Mouse (Mus musculus): ENCODE measurements around the gene Cc2d2a. TPM values are rescaled to one million over a fixed set of nuclear protein-coding genes. Genes with fewer than 3 reads are reported as not detected.

Gene Cc2d2a
- polyA plus RNA-seq, 1 experiment, result not detected

DNA sequence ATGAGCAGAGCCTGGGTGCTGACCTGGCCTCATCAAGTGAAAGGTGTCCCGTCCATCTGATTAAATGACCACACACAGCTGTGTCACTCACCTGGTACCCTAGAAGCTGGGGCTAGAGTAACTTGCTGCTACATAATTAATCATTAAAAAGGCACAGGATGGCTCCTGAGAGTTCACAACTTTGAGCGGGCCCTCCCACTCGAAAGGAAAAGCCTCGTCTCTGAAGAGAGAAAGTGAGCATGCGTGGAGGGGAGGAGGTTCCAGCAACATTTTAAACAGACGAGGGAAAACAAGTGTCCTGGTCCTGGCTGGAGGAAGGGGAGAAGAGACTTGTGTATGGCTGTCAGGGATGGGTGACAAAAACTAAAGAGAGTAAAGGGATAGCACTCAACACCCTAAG, 1.4 kb downstream of the Cc2d2a start:
- no peaks in the 10 kb centered on the region for H3K9me3 ChIP-seq (ENCODE audit: control insufficient read depth, low read length)
- no peaks in the 10 kb centered on the region for H3K36me3 ChIP-seq (ENCODE audit: control insufficient read depth)
- H3K27me3 ChIP-seq (ENCODE audit: control insufficient read depth), result no peaks in the 10 kb centered on the region
- no peak overlapping the region for H3K4me3 ChIP-seq (replicated peaks)
- TF ChIP-seq GATA1 (IDR thresholded peaks at IDR 0.05; ENCODE audit: low read length), result no peak
- no peak for TF ChIP-seq TAL1 (IDR thresholded peaks at IDR 0.05; ENCODE audit: low read length)
- peaks cover 2% of the 10 kb centered on the region; the same call in 1 of the 2 replicates for H3K4me1 ChIP-seq (ENCODE audit: control insufficient read depth)

DNA sequence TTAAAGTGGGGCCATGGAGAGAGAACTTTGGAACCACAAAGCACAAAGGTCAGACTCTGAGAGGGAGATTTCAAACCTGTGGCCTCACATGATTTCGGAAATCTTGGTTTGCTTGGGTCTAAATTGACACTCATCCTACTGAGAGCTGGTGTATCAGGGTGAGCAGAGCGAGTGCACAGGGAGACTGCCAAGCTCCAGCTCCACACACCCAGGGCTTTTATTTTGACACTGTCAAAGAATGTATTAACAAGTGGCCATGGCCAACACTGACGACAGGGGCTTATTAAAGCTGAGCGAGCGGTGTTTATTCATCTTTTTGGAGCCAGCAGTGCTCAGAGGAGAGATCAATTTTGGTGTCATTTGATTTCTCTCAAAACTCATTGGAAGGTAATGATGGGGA, 3.0 kb downstream of the Cc2d2a start:
- Histone ChIP-seq H3K27me3 (ENCODE audit: control insufficient read depth) (no peaks in the 10 kb centered on the region), H3K36me3 (ENCODE audit: control insufficient read depth) (no peaks in the 10 kb centered on the region), H3K4me3 (replicated peaks) (no peak overlapping the region), H3K9me3 (ENCODE audit: control insufficient read depth, low read length) (no peaks in the 10 kb centered on the region), H3K4me1 (ENCODE audit: control insufficient read depth) (peaks cover 2% of the 10 kb centered on the region; the same call in 1 of the 2 replicates)
- TF ChIP-seq GATA1 (IDR thresholded peaks at IDR 0.05; ENCODE audit: low read length) (no peak), TAL1 (IDR thresholded peaks at IDR 0.05; ENCODE audit: low read length) (no peak)

DNA sequence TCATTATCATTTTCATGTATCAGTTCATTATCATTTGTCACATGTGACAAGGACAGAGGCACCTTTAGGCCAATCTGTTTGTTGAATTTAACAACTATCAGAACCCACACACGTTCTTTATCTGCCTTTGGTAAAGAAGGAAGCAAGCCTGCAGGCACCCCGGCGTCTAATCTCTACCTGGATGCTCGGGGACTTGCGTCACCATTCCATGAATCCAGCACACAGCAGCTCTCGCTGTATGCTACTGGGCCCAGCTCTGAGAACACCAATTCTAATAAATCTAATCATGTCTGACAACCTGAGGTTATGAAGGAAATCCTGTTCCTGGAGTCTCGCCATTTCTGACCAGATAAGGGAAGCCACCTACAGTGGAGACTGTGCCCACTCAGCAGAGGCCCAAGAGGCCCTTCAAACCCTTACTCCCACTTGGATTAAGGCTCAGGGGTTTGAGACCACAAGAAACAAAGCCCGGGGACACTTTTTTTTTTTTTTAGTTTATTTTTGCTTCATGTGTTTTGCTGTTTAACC, 7.0 kb downstream of the Cc2d2a start:
- Histone ChIP-seq H3K4me1 (ENCODE audit: control insufficient read depth) (no peaks in the 10 kb centered on the region), H3K9me3 (ENCODE audit: control insufficient read depth, low read length) (no peaks in the 10 kb centered on the region)
- no peak for TF ChIP-seq TAL1 (IDR thresholded peaks at IDR 0.05; ENCODE audit: low read length)

DNA sequence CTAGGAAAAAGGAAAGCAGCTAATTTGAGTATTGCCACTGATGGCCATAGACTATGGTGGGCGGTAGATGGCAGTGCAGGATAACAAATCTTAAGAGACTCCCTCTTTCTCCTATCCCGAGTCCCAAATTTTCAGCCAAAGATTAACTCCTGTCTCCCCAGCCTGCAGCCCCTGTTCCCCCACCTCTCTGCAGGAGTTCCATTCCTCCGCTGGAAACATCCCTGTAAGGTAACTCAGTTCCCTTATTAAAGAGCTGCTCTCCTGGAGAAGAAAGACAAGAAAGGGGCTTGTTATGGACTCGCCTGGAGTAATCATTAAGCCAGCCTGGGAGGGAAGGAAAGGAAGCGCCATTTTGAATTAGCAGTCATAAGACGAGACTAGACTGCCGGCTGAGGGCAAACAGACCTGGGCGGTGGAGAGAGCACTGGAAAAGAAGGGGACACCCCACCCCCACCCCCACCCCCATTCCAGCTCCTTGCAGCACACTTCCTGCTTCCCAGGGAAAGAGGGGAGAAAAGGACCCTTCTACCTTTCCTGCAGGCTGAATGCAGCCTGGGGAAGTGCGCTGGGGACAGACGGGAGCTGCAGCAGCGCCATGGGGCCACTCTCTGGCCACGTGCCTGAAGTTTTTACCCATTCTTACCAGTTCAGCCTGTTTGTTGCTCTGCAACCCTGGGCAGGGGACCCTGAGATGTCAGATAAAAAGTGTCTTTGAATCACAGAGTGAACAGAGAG, 10.2 kb downstream of the Cc2d2a start:
- H3K4me3 ChIP-seq (replicated peaks), result peak overlapping the region; percentile 23
- TF ChIP-seq TAL1 (IDR thresholded peaks at IDR 0.05; ENCODE audit: low read length) (no peak), GATA1 (IDR thresholded peaks at IDR 0.05; ENCODE audit: low read length) (no peak)
- no peaks in the 10 kb centered on the region for H3K36me3 ChIP-seq (ENCODE audit: control insufficient read depth)
- H3K4me1 ChIP-seq (ENCODE audit: control insufficient read depth), result no peaks in the 10 kb centered on the region
- H3K9me3 ChIP-seq (ENCODE audit: control insufficient read depth, low read length), result no peaks in the 10 kb centered on the region
- no peaks in the 10 kb centered on the region for H3K27me3 ChIP-seq (ENCODE audit: control insufficient read depth)

More for the DNA sequence above, 7.0 kb downstream of the Cc2d2a start:
- Histone ChIP-seq H3K4me3 (replicated peaks) (no peak overlapping the region), H3K27me3 (ENCODE audit: control insufficient read depth) (no peaks in the 10 kb centered on the region), H3K36me3 (ENCODE audit: control insufficient read depth) (no peaks in the 10 kb centered on the region)

DNA sequence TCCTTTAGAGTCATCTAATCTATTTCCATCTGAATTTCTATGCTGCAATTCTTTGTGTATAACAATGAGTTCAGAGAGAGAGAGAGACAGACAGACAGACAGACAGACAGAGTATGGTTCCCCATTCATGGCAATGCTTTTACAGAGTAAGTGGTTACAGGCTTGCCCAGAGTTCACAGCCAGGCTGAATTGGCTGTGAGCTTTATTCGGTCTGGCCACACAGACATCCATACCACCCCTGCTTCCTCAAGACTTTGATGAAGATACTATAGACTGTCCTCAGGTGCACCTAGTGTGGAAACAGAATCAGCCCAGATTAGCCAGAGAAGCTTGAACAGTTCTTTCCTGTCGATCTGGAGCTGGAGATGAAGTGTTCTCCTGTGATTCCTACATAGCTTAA, 10.9 kb downstream of the Cc2d2a start:
- no peak for TF ChIP-seq GATA1 (IDR thresholded peaks at IDR 0.05; ENCODE audit: low read length)
- TF ChIP-seq TAL1 (IDR thresholded peaks at IDR 0.05; ENCODE audit: low read length), result no peak
- no peak overlapping the region for H3K4me3 ChIP-seq (replicated peaks)

DNA sequence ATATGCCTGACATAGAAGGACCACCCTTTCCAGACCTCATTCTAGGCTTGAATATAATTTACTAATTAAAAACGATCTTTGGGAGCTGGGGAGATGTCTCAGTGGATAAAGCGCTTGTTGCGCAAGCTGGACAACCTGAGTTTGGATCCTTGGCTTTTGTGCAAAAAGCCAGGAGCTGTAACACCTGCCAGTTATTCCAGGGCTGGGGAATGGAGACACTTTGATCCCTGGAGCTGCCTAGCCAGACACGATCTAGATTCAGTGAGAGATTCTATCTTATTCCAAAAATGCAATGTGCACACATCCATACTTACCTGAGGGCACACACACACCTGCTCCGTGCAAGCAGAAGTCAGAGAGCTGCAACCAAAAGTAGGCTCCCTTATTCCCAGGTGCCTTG, 23.3 kb downstream of the Cc2d2a start:
- Histone ChIP-seq H3K27me3 (ENCODE audit: control insufficient read depth) (no peaks in the 10 kb centered on the region), H3K36me3 (ENCODE audit: control insufficient read depth) (no peaks in the 10 kb centered on the region; the same call in 1 of the 2 replicates), H3K9me3 (ENCODE audit: control insufficient read depth, low read length) (no peaks in the 10 kb centered on the region), H3K4me1 (ENCODE audit: control insufficient read depth) (no peaks in the 10 kb centered on the region), H3K4me3 (replicated peaks) (no peak overlapping the region)
- TF ChIP-seq GATA1 (IDR thresholded peaks at IDR 0.05; ENCODE audit: low read length), result no peak
- TF ChIP-seq TAL1 (IDR thresholded peaks at IDR 0.05; ENCODE audit: low read length), result no peak

More for the DNA sequence above, 10.9 kb downstream of the Cc2d2a start:
- Histone ChIP-seq H3K27me3 (ENCODE audit: control insufficient read depth) (no peaks in the 10 kb centered on the region), H3K9me3 (ENCODE audit: control insufficient read depth, low read length) (no peaks in the 10 kb centered on the region), H3K36me3 (ENCODE audit: control insufficient read depth) (no peaks in the 10 kb centered on the region), H3K4me1 (ENCODE audit: control insufficient read depth) (no peaks in the 10 kb centered on the region)

DNA sequence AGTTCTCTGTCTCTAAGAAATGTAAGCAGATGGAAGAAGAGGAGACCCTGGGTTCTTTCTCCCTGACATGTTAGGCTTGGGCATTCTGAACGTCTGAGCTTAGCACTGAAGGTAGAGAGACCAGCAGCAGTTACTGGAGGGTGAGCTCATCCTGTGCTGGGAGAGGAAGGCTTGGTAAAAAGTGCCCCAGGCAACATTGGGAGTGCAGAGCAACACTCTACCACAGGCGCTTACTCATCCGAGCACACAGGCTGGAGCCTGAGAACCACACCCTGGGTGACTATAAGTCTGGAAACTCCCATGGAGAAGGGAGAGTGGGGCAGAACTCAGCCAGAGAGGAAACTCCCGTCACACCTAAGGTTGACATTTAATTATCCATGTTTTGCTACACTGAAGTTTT, 30.3 kb downstream of the Cc2d2a start:
- Histone ChIP-seq H3K36me3 (ENCODE audit: control insufficient read depth) (no peaks in the 10 kb centered on the region), H3K4me1 (ENCODE audit: control insufficient read depth) (no peaks in the 10 kb centered on the region), H3K9me3 (ENCODE audit: control insufficient read depth, low read length) (no peaks in the 10 kb centered on the region), H3K27me3 (ENCODE audit: control insufficient read depth) (no peaks in the 10 kb centered on the region), H3K4me3 (replicated peaks) (no peak overlapping the region)
- TF ChIP-seq GATA1 (IDR thresholded peaks at IDR 0.05; ENCODE audit: low read length) (no peak), TAL1 (IDR thresholded peaks at IDR 0.05; ENCODE audit: low read length) (no peak)

DNA sequence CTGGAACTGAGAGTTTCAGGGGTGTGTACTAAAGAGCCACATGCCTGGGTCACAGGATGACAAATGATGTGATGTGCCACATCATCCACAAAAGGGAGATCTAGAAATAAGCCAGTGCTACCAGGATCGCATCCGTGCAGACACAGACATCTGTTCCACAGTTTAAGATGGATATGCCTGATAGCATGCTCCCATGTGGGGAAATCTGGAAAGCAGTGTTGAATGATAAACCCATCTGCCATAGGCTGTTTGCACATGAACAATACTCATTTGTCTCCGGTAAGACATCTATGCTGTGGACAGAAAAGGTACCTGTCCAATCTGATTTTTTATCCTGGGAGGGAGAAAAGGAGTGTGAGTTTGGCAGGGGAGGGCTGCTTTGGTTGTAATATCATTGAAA, 35.0 kb downstream of the Cc2d2a start:
- H3K4me1 ChIP-seq (ENCODE audit: control insufficient read depth), result no peaks in the 10 kb centered on the region
- no peaks in the 10 kb centered on the region; the same call in 1 of the 2 replicates for H3K36me3 ChIP-seq (ENCODE audit: control insufficient read depth)
- H3K27me3 ChIP-seq (ENCODE audit: control insufficient read depth), result no peaks in the 10 kb centered on the region
- TF ChIP-seq GATA1 (IDR thresholded peaks at IDR 0.05; ENCODE audit: low read length) (no peak), TAL1 (IDR thresholded peaks at IDR 0.05; ENCODE audit: low read length) (no peak)
- no peaks in the 10 kb centered on the region for H3K9me3 ChIP-seq (ENCODE audit: control insufficient read depth, low read length)
- H3K4me3 ChIP-seq (replicated peaks), result no peak overlapping the region

DNA sequence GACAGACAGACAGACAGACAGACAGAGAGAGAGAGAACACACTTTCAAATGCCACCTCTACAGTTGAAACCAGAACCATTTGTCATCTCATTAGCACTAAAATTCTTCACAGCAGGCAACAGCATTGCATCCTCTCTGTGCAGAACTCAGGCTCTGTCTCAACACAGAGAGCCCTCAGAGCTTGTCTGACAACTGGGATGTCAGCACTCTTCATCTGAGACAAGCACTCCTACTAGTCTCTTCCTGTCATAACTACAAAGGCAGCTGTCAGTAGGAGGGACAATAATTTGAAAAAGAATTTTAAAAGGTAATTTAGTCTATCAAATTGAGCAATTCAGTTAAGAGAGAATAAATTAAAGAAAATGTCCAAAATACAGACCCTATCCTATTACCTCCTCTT, 37.1 kb downstream of the Cc2d2a start:
- no peaks in the 10 kb centered on the region; the same call in 1 of the 2 replicates for H3K36me3 ChIP-seq (ENCODE audit: control insufficient read depth)
- no peak for TF ChIP-seq GATA1 (IDR thresholded peaks at IDR 0.05; ENCODE audit: low read length)
- TF ChIP-seq TAL1 (IDR thresholded peaks at IDR 0.05; ENCODE audit: low read length), result no peak
- no peaks in the 10 kb centered on the region for H3K9me3 ChIP-seq (ENCODE audit: control insufficient read depth, low read length)
- no peaks in the 10 kb centered on the region for H3K27me3 ChIP-seq (ENCODE audit: control insufficient read depth)
- no peaks in the 10 kb centered on the region for H3K4me1 ChIP-seq (ENCODE audit: control insufficient read depth)
- no peak overlapping the region for H3K4me3 ChIP-seq (replicated peaks)

All from erythroblast, embryonic 14.5 days (primary cell).